Mouse (Mus musculus) megakaryocyte-erythroid progenitor cell, adult 5-6 weeks (primary cell): ENCODE measurements around the gene Dock2. TPM values are rescaled to one million over a fixed set of nuclear protein-coding genes. Genes with fewer than 3 reads are reported as not detected.
A peak's percentile ranks its signal among the peaks of the same experiment; 100 is the strongest.

ENCODE experiments used
- ATAC-seq: replicated peaks from 2 replicates; pipeline ENCODE4 v1.8.0; 2016; ENCODE audit warnings: mild to moderate bottlenecking, inconsistent platforms; ENCODE audit not compliant: severe bottlenecking, poor library complexity, low FRiP score, low TSS enrichment
- total RNA-seq, 2 experiments: library from RNA; stranded (forward) in 1 of 2; stranded (reverse) in 1 of 2; fragments of 200-1000, 215-1000 nt in 1 of 2; fragments of >200 nt in 1 of 2; fragmentation: Nextera tagmentation in 1 of 2; gene quantifications; 2 replicates each; pipeline ENCODE4 v1.2.3; 2014 to 2017

Dock2 gene
- total RNA-seq, 2 experiments from 2014 or later: 39.0 to 41.0 TPM

DNA sequence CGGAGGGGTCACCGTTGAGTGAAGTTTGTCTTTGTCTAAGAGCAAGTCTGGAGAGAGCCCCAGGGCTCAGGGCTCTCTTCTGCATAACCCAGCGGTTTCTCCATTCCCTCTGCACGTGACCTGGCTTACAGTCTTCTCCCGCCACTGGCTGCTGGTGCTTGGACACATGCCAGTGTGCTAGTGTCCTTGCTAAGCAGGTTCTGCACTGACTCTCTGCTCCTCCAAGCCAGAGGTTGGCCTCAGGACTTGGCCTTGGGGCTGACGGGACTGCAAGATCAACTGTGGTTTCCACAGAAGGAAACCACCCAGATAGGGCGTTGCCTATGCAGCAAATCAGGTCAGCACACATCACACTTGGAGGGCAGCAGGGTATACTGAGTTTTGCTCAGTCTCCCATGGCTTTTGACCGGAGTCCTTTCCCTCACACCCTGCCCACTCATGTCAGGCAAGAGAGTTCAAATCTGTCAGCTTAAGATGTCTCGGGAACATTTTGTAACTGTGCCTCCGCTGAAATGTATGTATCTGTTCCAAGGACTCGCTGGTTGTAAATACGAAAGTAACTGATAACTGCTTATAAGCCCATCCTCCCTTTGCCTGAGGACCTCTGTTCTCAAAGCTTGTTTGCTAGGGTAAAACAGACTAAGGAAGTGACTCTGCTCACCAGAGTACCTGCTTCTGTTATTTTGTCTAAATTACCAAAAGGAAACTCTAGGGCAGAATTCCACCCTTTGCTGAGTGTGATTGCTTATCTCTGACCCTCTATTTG is 12.3 kb downstream of the Dock2 start:
- peak; percentile 92 for ATAC-seq

DNA sequence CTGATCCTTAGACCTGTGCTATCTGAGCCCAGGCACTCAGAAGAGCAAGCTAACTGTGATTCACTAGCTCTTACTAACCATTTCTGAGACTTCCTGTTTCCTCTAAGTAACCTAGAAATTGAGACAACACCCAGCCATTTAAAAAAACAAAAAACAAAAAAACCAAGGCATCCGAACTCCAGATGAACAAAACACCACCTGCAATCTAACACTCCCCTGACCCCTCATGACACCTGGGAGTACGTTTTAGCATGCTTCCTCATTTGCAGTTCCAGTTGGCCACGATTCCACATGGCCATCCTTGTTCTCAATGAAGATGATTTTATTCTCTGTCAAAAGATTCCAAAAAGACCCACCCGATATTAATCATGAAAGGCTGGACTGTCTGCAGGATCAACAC is 13.0 kb downstream of the Dock2 start:
- no peak for ATAC-seq

DNA sequence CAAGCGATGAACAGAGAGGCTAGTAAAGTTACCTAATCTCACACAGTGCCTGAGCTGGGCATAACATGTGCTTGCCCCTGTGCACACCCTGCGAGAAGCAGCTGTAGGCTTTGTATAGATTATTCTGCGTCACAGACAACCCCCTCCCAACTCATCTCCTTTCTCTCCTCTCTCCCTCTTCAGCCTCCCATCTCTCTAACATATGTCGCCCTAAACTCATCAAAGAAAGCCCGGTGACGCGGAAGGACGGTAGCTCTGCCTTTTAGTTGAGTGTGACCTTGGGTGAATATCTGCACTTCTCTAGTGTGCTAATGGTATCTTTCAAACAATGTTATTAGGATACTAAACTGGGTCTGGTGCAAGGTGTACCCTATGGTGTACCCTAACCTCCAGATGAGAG is 13.7 kb downstream of the Dock2 start:
- no peak for ATAC-seq

DNA sequence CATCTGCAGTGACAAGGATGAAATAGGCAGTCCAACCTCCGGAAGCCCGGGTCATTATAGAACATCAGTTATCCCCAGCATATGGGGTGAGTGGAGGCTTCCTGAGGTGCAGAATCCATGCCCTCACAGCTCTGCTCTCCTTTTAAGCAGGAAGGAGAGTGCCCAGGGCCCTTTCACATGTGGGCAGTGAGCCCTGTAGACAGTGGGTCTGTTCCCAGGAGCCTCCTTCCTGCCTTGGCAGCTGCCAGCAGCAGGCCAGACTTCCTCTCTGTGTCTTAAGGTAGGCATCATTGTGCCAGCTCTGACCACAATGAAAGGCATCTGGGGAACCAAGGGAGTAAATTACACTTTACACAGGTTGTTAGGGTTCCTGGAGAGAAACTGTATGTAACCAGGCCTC is 14.3 kb downstream of the Dock2 start:
- no peak for ATAC-seq

DNA sequence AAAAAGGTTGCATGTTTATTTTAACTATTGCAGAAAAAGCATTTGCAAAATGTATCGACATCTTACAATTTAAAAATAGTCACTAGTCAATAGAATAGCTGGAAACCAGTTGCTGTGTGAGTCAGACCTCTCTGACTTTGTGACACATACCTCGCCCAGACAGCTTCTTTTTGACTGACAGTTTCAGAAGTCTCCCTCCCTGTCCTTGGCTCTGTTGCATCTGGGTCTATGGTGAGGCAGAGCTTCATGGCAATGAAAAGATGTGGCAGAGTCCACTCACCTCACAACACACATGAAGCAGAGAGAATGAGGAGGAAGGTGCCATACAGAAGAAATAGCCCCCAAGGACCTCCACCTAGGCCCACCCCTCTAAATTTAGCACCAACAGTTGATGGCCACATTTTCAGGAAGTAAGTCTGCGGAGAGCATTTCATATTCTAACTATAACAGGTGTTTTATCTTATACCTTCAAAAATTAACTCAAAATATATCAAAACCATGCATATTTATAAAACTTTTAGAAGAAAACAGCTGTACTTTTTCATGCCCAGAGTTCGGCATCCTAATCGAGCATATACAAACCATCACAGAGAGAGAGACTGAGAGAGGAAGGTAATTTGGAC is 19.8 kb downstream of the Dock2 start:
- no peak for ATAC-seq

DNA sequence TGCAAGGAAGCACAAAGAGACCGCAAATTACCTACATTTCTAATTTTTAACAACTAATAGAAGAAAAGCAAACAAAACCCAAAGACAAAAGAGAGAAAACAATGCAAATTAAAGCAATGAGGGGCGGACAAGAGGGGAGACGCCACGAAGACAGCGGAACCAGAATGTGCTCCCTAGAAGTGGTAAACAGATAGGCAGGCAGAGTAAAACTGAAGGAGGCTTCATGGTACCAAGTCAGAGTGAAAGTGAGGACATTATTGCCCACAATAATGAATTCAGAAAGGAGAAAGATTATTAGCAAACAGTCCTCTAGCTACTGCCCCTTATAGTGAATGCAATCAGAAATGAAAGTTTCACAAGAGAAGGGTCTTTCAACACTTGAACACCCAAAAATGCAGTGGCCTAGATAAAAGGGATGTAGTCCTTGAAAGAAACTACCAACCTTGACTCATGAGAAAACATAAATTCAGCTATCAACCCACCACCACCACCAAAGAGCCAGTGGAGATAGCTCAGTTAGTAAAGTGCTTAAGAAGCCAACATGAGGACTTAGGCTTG is 21.0 kb downstream of the Dock2 start:
- ATAC-seq: no peak

DNA sequence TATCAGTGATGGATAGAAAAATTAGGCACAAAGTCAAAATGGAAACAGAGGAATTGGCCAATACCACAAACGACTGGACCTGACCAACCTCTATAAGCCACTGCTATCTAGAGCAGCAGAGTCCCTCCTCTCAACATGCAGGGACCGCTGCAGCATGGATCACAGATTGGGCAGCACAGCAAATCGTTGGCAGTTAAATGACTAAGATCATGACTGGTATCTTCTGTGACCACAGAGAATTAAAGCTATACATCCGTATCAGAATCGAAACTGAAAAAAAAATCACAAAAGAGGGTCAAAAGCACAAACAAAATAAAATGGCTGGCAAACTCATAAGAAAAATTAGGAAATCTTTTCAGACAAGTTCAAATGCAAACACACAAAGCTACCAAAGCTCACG is 21.6 kb downstream of the Dock2 start:
- peak; percentile 86 for ATAC-seq

DNA sequence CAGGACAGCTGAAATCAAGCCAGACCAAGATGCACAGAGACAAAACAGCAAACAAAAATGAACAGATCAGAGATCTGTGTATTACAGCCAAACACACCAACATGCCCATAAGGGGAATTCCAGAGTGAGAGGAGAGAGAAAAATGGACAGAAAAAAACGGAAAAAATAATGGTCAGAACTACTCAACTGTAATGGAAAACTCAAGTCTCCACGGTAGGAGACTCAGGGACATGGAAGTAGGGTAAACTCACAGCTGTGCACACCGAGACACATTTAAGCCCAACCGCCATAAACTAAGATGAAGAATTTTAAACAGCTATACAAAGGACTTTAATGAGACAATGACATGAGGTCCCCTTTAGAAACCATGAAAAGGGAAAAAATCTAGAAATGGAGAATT is 24.1 kb downstream of the Dock2 start:
- ATAC-seq: no peak

DNA sequence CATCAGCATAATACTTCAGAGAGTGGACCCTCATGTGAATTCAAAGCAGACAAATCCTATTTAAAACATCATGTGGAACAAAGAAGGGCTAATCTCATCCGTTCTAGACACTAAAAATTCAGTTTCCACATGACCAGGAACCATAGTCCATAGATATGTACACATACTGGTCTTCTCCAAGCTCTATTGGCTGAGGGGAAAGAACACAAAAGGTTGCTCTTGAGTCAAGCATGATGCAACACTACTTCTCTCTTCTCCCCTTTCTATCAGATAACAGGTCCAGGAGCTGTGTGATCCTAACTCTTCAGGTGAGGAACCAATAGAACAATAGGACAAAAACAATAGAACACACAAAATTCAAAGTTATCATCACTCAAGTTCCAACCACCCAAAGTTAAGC is 42.6 kb downstream of the Dock2 start:
- no peak for ATAC-seq

DNA sequence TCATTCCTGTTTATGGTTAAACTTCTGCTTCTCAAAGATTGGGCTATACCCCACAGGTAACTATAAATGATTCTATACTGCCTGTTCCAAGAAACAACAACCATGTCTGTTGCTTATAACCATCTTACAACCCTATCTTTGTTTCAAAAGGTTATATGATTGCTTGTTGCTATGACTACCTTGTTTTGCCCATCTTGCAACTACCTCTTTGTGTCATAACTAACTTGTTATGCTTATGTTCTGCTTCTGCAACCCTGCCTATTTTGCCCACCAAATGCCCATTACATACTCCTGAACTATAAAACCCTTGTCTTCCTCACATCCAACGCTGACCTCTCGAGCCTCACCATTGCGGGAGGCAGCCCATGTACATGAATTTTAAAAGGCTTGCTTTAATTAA is 43.9 kb downstream of the Dock2 start:
- ATAC-seq: no peak

DNA sequence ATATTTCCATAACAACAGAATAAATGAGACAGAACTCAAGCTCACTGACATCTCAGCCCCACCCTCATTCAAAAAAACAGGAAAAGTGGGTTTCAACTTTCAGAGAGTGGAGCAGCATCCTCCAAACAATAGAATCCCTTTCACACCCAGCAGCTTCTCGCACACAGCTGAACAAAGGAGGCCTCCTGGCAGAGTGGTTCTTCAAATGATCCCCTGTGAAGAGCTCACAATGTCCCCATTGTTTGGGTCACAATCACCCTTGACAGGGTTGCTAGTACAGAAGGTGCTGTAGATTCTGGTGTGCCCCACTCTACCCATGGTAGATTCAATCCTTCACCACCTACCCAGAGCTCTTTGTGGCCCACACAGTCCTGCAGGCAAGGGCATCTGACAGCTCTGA is 44.7 kb downstream of the Dock2 start:
- no peak for ATAC-seq

DNA sequence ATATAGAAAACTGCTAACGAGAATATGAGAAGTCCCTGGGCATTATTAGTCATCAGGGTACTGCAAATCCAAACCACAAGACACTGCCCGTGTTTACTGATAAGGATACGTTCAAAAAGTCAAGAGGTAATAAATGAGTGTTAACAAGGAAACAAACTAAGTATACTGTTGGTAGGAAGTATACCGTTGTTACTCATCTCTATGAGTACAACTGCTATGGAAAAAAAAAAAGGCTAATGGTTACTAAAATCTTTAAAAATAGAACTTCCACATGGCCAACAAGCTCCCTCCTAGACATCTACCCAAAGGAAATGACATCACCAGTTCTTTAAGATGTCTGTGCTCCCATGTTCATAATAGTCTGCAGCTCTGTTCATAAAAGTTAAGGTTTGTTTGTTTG is 46.5 kb downstream of the Dock2 start:
- peak; percentile 89 for ATAC-seq

DNA sequence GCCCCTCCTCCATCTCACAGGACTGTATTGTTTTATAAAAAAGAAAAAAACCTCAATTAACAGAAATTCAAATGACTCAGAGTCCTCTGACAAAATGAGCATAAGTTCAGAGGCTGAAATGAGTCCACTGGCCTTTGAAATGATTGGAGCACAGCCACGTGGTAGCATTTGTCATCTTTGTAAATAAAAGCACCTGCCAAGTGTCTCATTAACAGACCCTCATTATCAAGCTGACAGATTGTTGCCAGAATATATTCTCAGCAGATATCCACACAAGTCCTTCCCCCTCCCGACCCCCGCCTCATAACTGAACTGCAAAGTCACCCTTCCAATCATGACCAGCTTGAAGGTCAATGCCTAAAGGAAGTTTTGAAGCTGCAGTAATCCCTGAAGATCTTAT is 49.7 kb downstream of the Dock2 start:
- ATAC-seq: no peak

DNA sequence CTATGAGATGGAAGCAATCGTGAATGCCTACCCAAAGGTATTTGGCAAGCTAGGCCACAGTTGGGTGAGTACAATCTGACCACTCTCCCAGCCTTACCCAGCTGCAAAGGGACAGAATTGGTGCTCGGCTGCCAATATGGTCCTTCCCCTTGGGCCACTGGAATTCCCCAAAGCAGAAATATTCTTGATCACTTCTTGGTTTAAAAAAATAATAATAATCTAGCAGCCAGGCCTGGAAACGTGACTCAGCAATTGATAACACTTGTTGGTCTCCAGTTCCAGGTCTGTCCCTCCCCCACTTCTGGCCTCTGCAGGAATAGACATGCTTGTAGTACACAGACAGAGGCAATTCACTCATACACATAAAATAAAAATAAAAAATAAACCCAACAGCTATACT is 56.2 kb downstream of the Dock2 start:
- ATAC-seq: peak; percentile 67; the same call in 1 of the 2 replicates

DNA sequence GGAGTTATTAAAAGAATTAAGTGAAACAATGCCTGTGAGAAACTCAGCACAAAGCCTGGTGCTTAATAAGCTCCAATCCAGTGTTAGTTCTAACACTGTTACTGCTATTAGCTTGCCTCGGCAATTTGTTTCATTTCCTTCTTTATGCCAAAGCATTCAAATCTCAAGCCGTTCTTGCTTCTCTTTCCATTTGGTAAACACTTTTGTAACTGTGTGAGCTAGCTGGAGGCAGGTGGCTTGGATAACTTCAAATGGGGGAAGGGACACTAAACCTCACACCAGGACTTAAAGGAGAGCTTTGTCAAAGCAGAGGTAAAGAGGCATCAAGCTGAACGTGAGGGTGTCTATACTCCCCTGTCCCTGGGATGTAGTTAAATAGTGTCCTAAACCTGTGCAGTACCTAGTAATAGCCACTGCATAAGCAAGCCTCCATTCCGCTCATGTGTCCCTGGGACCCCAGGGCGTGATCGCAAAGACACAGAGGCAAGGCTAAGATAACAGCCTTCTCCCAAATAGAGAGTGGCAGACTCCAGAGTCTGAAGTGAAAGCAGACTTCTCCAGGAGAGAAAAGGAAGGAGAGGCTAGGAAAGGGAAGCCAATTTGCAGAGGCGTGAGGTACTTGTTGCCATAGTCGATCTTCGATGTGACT is 56.9 kb downstream of the Dock2 start:
- peak; percentile 58; the same call in 1 of the 2 replicates for ATAC-seq

DNA sequence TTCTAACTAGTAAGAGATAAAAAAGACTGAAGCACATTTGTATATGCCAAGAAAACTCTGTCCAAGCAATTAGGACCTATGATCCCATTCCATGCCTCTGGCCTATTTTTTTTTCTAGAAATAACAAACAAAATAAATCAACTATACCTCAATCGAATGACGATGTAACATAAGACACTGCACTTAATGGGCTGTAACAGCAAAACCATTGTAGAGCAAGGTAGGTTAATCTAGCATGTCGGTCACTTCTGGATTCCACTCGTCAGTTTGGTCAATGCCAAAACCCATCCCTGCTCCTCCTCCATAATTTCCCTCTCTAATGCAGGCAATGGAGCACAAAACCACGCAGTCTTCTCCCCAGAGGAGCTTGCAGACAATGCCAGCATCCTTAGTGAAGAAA is 70.3 kb downstream of the Dock2 start:
- ATAC-seq: no peak

DNA sequence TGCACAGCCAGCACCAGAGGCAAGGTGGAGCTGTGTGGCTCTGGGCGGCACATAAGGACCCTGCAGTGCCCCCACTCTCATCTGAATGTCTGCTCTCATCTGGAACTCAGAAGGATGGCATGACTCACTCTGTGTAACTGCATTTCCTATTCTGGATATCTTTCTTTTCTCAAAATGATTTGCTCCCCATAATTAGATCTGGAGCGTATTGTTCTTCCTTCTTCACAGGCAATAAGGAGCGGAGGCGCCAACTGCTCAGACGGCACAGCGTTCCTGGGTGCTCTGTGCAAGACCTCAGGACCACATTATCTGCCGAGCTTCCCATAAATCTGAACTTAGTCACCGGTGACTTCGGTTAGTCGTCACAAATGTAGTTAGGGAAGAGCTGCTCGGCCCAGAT is 75.4 kb downstream of the Dock2 start:
- no peak for ATAC-seq

DNA sequence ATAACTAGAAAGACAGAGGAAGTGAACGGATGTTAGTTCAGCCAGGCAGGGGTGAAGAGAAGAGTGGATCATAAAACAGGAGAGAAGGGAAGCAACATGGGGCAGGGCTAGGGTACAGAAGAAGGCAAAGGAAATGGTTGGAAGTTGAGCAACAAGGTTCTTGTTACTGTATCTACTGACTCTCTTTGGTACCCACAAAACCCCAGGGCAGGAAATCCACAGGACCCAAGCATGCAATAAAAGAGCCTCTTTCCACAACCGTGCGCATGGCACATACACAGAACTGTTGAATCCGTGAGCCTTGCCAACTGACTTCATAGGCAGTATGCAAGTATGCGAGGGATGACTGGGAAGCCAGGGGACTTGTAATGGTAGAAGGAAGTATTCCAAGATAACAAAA is 76.3 kb downstream of the Dock2 start:
- ATAC-seq: no peak

DNA sequence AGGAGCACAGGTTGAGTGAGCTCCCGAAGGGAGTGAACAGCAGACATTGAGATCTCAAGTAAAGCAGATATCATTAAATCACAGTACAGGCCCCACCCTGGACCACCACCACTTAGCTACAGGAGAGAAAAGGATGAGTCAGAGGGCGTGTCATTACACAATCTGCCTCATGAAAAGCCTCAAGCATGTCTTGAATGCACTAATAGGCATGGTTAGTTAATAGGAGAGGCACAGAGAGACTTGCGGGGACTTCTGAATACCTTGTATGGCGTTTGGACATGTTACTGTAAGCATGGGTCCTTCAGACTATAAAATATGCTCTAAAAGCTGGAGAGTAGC is 78.6 kb downstream of the Dock2 start:
- no peak for ATAC-seq

DNA sequence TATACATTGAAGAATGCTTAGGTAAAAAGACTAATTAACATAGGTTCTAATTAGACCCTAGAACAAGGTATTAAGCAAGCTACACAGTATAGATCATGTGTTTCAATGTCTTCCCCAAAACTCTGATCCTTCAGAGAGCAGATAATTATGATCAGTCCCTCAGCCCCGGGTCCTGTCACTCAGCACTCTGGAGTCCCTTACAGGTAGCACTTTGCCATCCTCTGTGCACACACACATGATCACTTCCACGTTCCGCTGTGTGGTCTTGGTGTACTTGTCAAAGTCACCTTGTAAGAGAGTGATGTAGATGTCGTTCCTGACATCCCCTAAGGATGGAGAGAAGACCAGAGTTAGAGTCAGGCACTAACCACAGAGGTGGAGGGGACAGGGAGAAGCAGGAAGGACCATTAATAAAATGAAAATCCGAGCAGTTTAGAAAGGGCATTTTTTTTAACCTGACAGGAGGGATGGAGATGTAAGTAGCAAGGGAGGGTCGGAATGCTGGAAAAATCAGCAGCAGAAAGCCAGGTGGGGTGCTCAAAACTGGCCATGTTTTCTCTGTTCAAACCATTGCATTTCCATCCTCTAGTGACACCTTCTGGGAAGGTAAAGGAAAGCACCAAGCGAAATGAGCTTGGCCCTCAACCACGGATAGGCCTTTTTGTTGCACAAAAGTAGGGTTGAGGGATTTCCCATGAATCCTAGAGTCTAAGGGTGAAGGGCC is 79.1 kb downstream of the Dock2 start:
- ATAC-seq: no peak
